Mouse (Mus musculus) MEL (cell line): ENCODE data around the gene Gm38431. TPM values are rescaled to one million over a fixed set of nuclear protein-coding genes. Genes with fewer than 3 reads are reported as not detected.

ENCODE experiments used
- DNase-seq: peaks from one replicate; pipeline ENCODE4 v3.0.0; 2011; ENCODE audit warnings: low read depth, low spot score
- H3K27ac ChIP-seq: 2 replicates; pipeline ENCODE4 v1.5.1; 2012; ENCODE audit warnings: low read depth, mild to moderate bottlenecking, control low read depth, low read length, moderate library complexity; ENCODE audit not compliant: control insufficient read depth
- H3K27me3 ChIP-seq, 2 experiments: fragments of 150-350 bp in 1 of 2; sonication (generic) in 1 of 2; 2 replicates each; pipeline ENCODE4 v1.6.1; 2012; ENCODE audit warnings: low read length in 2 of 2, mild to moderate bottlenecking in 2 of 2, improper control_type of control experiment in 1 of 2, moderate library complexity in 1 of 2; ENCODE audit not compliant: insufficient read depth in 2 of 2, control insufficient read depth in 1 of 2
- H3K36me3 ChIP-seq, 2 experiments: 2 replicates each; pipeline ENCODE4 v1.6.1; 2012 to 2014; ENCODE audit warnings: low read length in 2 of 2, improper control_type of control experiment in 1 of 2, inconsistent platforms in 1 of 2, mild to moderate bottlenecking in 1 of 2; ENCODE audit not compliant: insufficient read depth in 2 of 2, control insufficient read depth in 1 of 2
- H3K4me1 ChIP-seq, 2 experiments: fragments of 150-350 bp in 1 of 2; sonication (generic) in 1 of 2; 2 replicates each; pipeline ENCODE4 v1.6.1; 2012; ENCODE audit warnings: low read length in 2 of 2, improper control_type of control experiment in 1 of 2, mild to moderate bottlenecking in 1 of 2; ENCODE audit not compliant: insufficient read depth in 2 of 2, control insufficient read depth in 1 of 2
- H3K4me3 ChIP-seq, 2 experiments: fragments of 150-350 bp in 1 of 2; sonication (generic) in 1 of 2; 2 replicates each; pipeline ENCODE4 v1.5.1; 2012; ENCODE audit warnings: low read depth in 2 of 2, low read length in 2 of 2, mild to moderate bottlenecking in 2 of 2, moderate library complexity in 2 of 2, control low read depth in 1 of 2, improper control_type of control experiment in 1 of 2; ENCODE audit not compliant: control insufficient read depth in 1 of 2, insufficient read depth in 1 of 2
- H3K79me2 ChIP-seq: 2 replicates; pipeline ENCODE4 v1.6.1; 2012; ENCODE audit warnings: mild to moderate bottlenecking, low read length, moderate library complexity; ENCODE audit not compliant: control insufficient read depth, poor library complexity, insufficient read depth
- H3K9ac ChIP-seq: 2 replicates; pipeline ENCODE4 v1.6.1; 2012; ENCODE audit warnings: low read depth, mild to moderate bottlenecking, control low read depth, low read length, moderate library complexity; ENCODE audit not compliant: control insufficient read depth, poor library complexity, severe bottlenecking
- H3K9me3 ChIP-seq: fragments of 150-350 bp; sonication (generic); replicated peaks from 2 replicates; pipeline ENCODE4 v1.6.1; 2012; ENCODE audit warnings: mild to moderate bottlenecking, low read length, improper control_type of control experiment, moderate library complexity; ENCODE audit not compliant: insufficient read depth
- GABPA ChIP-seq: IDR thresholded peaks from 2 replicates; pipeline ENCODE4 v1.6.1; 2012; ENCODE audit warnings: low read depth, mild to moderate bottlenecking, inconsistent platforms, low read length, improper control_type of control experiment, moderate library complexity
- JUND ChIP-seq: IDR thresholded peaks from 2 replicates; pipeline ENCODE4 v1.6.1; 2011; ENCODE audit warnings: low read depth, mild to moderate bottlenecking, improper control_type of control experiment, low read length
- POLR2AphosphoS2 ChIP-seq: IDR thresholded peaks from 2 replicates; pipeline ENCODE4 v1.6.1; 2011; ENCODE audit warnings: low read length, improper control_type of control experiment
- POLR2AphosphoS5 ChIP-seq: IDR thresholded peaks from 2 replicates; pipeline ENCODE4 v1.6.1; 2012; ENCODE audit warnings: low read depth, borderline replicate concordance, mild to moderate bottlenecking, inconsistent platforms, low read length, moderate library complexity, mixed read lengths
- TAL1 ChIP-seq: IDR thresholded peaks from 2 replicates; pipeline ENCODE4 v1.6.1; 2012; ENCODE audit warnings: mild to moderate bottlenecking, inconsistent platforms, low read length, moderate library complexity, mixed read lengths
- UBTF ChIP-seq: IDR thresholded peaks from 2 replicates; pipeline ENCODE4 v1.6.1; 2012; ENCODE audit warnings: low read depth, mild to moderate bottlenecking, inconsistent platforms, low read length, improper control_type of control experiment, moderate library complexity, borderline replicate concordance; ENCODE audit not compliant: insufficient read depth
- USF1 ChIP-seq: IDR thresholded peaks from 2 replicates; pipeline ENCODE4 v1.6.1; 2014; ENCODE audit warnings: low read depth, mild to moderate bottlenecking, inconsistent platforms, low read length, improper control_type of control experiment, moderate library complexity
- polyA plus RNA-seq, 2 experiments: library from polyadenylated mRNA; stranded (reverse) in 1 of 2; unstranded in 1 of 2; fragments of >175 nt in 1 of 2; fragments of >200 nt in 1 of 2; gene quantifications; 2 replicates each; pipeline versions ENCODE4 v1.2.1 to v1.2.4; 2012; ENCODE audit warnings: low replicate concordance in 2 of 2, low read depth in 1 of 2; ENCODE audit not compliant: insufficient read length in 2 of 2, insufficient read depth in 1 of 2, missing spikeins in 1 of 2
- total RNA-seq: library from RNA; depleted of rRNA; stranded (reverse); fragments of 300-350 nt; gene quantifications from 2 replicates; pipeline ENCODE4 v1.2.3, GENCODE M21; 2012

Gm38431 gene
- total and polyA plus RNA-seq, 3 experiments: 38.9 to 191 (median 42.1) TPM

- Histone ChIP-seq H3K79me2 (peaks cover 8% of the 10 kb centered on the region), H3K4me3 (peak within 1 kb of the TSS; percentile 64 to 79), H3K9ac (peak within 1 kb of the TSS; percentile 73), H3K27me3 (no peaks in the 10 kb centered on the region), H3K27ac (peak within 1 kb of the TSS; percentile 61), H3K36me3 (peaks cover 0 to 36% of the 10 kb centered on the region in 2 experiments; a peak in 2 of 4 replicates), H3K9me3 (no peaks in the 10 kb centered on the region), H3K4me1 (peaks cover 8 to 40% of the 10 kb centered on the region in 2 experiments)
- TF ChIP-seq POLR2AphosphoS5: peak; percentile 71
- TF ChIP-seq GABPA: no peak
- DNase-seq: peak; percentile 100
Observed at GRCm38 (mm10) chr9:21131059-21131956, 39.5 kb upstream of the Gm38431 start, which contains the start of gene Tyk2. Gene Tyk2 (minus strand): TSS chr9:21131243.

GRCm38 (mm10) chr9:21126259-21126627 is 34.4 kb upstream of the Gm38431 start:
- TF ChIP-seq TAL1 (peak; percentile 85), JUND (no peak)
- no peaks in the 10 kb centered on the region for H3K9me3 ChIP-seq
- H3K27me3 ChIP-seq: no peaks in the 10 kb centered on the region
- no peak overlapping the region for H3K4me3 ChIP-seq
- H3K36me3 ChIP-seq: peaks cover 2 to 28% of the 10 kb centered on the region in 2 experiments; a peak in 3 of 4 replicates
- H3K4me1 ChIP-seq: peaks cover 12 to 33% of the 10 kb centered on the region in 2 experiments
- H3K9ac ChIP-seq: peak overlapping the region; percentile 41
- peak overlapping the region; percentile 78 for H3K27ac ChIP-seq
- H3K79me2 ChIP-seq: peaks cover 8% of the 10 kb centered on the region
- DNase-seq: peak; percentile 100

GRCm38 (mm10) chr9:21125502-21126258 is 33.9 kb upstream of the Gm38431 start:
- no peak for TF ChIP-seq UBTF
- TF ChIP-seq USF1: no peak
- TF ChIP-seq POLR2AphosphoS2: no peak
- no peak overlapping the region for H3K4me3 ChIP-seq
- peaks cover 2 to 28% of the 10 kb centered on the region in 2 experiments; a peak in 3 of 4 replicates for H3K36me3 ChIP-seq
- H3K27me3 ChIP-seq: no peaks in the 10 kb centered on the region
- no peaks in the 10 kb centered on the region for H3K9me3 ChIP-seq
- peaks cover 12 to 33% of the 10 kb centered on the region in 2 experiments for H3K4me1 ChIP-seq
- H3K27ac ChIP-seq: peak overlapping the region; percentile 78
- peak overlapping the region; percentile 41 for H3K9ac ChIP-seq
- peaks cover 5% of the 10 kb centered on the region for H3K79me2 ChIP-seq
- DNase-seq: peak; percentile 92
